Mouse (Mus musculus): Measurements from ENCODE around the gene Itga6. TPM values are rescaled to one million over a fixed set of nuclear protein-coding genes. Genes with fewer than 3 reads are reported as not detected.

The Itga6 gene
- polyA plus RNA-seq, 1 experiment from 2014 or later = 118 TPM

- CTCF ChIA-PET = interaction anchor here (1.1 to 1.7 kb wide), 4 partner anchors 10 to 204 kb away, joined by 3 to 8 read pairs (median 6); no protein-coding TSS in a partner anchor
- ATAC-seq (no peak), DNase-seq (ENCODE audit: low read depth, low spot score) (no peak)
- TF ChIP-seq CTCF (IDR thresholded peaks at IDR 0.05) = no peak
- POLR2A ChIA-PET = interaction anchor here (0.8 kb wide), 1 partner anchor 10 kb away, joined by 3 read pairs; no protein-coding TSS in a partner anchor
- in situ Hi-C loops (cut with MboI; ENCODE audit: low pct_unique_long_range_greater_than_20kb) = no loop called here
- H3K27me3 ChIP-seq = no peaks in the 10 kb centered on the region
Measured at GRCm38 (mm10) chr2:71802131-71802530, 56.7 kb downstream of the Itga6 start.

GRCm38 (mm10) chr2:71805120-71805519 is 59.7 kb downstream of the Itga6 start:
- ATAC-seq = no peak
- no peaks in the 10 kb centered on the region for H3K27me3 ChIP-seq
- ChIA-PET CTCF (interaction anchor here (1.0 to 1.6 kb wide), 3 partner anchors 9 to 206 kb away, joined by 3 to 7 read pairs (median 3); no protein-coding TSS in a partner anchor), POLR2A (no interaction called here)
- in situ Hi-C loops (cut with MboI; ENCODE audit: low pct_unique_long_range_greater_than_20kb) = no loop called here
- no peak for TF ChIP-seq CTCF (IDR thresholded peaks at IDR 0.05)
- DNase-seq (ENCODE audit: low read depth, low spot score) = no peak

GRCm38 (mm10) chr2:71805611-71806567 is 60.5 kb downstream of the Itga6 start:
- CTCF ChIA-PET = interaction anchor here (0.9 to 1.2 kb wide), 5 partner anchors 15 to 207 kb away, joined by 3 to 4 read pairs (median 3); no protein-coding TSS in a partner anchor
- in situ Hi-C loops (cut with MboI; ENCODE audit: low pct_unique_long_range_greater_than_20kb) = no loop called here

GRCm38 (mm10) chr2:71809289-71809860 is 64.0 kb downstream of the Itga6 start:
- no peak for ATAC-seq
- no peak for TF ChIP-seq CTCF (IDR thresholded peaks at IDR 0.05)
- CTCF ChIA-PET = no interaction called here

More at GRCm38 (mm10) chr2:71805611-71806567, 60.5 kb downstream of the Itga6 start:
- ATAC-seq (no peak), DNase-seq (ENCODE audit: low read depth, low spot score) (no peak)
- POLR2A ChIA-PET = no interaction called here
- H3K27me3 ChIP-seq = no peaks in the 10 kb centered on the region
- no peak for TF ChIP-seq CTCF (IDR thresholded peaks at IDR 0.05)

GRCm38 (mm10) chr2:71810010-71810409 is 64.6 kb downstream of the Itga6 start:
- CTCF ChIA-PET = no interaction called here
- TF ChIP-seq CTCF (IDR thresholded peaks at IDR 0.05) = no peak
- no peak for ATAC-seq

More at GRCm38 (mm10) chr2:71809289-71809860, 64.0 kb downstream of the Itga6 start:
- H3K27me3 ChIP-seq = no peaks in the 10 kb centered on the region
- POLR2A ChIA-PET = no interaction called here
- in situ Hi-C loops (cut with MboI; ENCODE audit: low pct_unique_long_range_greater_than_20kb) = no loop called here
- DNase-seq (ENCODE audit: low read depth, low spot score) = no peak

GRCm38 (mm10) chr2:71810906-71811305 is 65.5 kb downstream of the Itga6 start:
- ChIA-PET POLR2A (no interaction called here), CTCF (interaction anchor here (2.8 to 4.3 kb wide), 2 partner anchors 213 to 229 kb away, joined by 13 to 35 read pairs; no protein-coding TSS in a partner anchor)
- TF ChIP-seq CTCF (IDR thresholded peaks at IDR 0.05) = no peak
- H3K27me3 ChIP-seq = no peaks in the 10 kb centered on the region
- in situ Hi-C loops (cut with MboI; ENCODE audit: low pct_unique_long_range_greater_than_20kb) = no loop called here
- DNase-seq (ENCODE audit: low read depth, low spot score) = no peak
- ATAC-seq = no peak

More at GRCm38 (mm10) chr2:71810010-71810409, 64.6 kb downstream of the Itga6 start:
- no peak for DNase-seq (ENCODE audit: low read depth, low spot score)
- no peaks in the 10 kb centered on the region for H3K27me3 ChIP-seq
- in situ Hi-C loops (cut with MboI; ENCODE audit: low pct_unique_long_range_greater_than_20kb) = no loop called here
- POLR2A ChIA-PET = no interaction called here

GRCm38 (mm10) chr2:71812221-71813021 is 67.0 kb downstream of the Itga6 start:
- DNase-seq (ENCODE audit: low read depth, low spot score) (no peak), ATAC-seq (no peak)
- in situ Hi-C loops (cut with MboI; ENCODE audit: low pct_unique_long_range_greater_than_20kb) = no loop called here
- ChIA-PET POLR2A (interaction anchor here (1.1 to 1.2 kb wide), 2 partner anchors 11 to 214 kb away, joined by 3 to 5 read pairs; no protein-coding TSS in a partner anchor), CTCF (interaction anchor here (0.7 to 4.3 kb wide), 14 partner anchors 8 to 566 kb away, joined by 3 to 35 read pairs (median 4); no protein-coding TSS in a partner anchor)
- peak; percentile 88 for TF ChIP-seq CTCF (IDR thresholded peaks at IDR 0.05)
- H3K27me3 ChIP-seq = no peaks in the 10 kb centered on the region

GRCm38 (mm10) chr2:71813022-71813358 is 67.6 kb downstream of the Itga6 start:
- no peak for ATAC-seq
- in situ Hi-C loops (cut with MboI; ENCODE audit: low pct_unique_long_range_greater_than_20kb) = no loop called here

GRCm38 (mm10) chr2:71813371-71813770 is 68.0 kb downstream of the Itga6 start:
- DNase-seq (ENCODE audit: low read depth, low spot score) = no peak
- no peak for ATAC-seq
- CTCF ChIA-PET = interaction anchor here (1.0 to 4.3 kb wide), 14 partner anchors 9 to 567 kb away, joined by 3 to 35 read pairs (median 4); no protein-coding TSS in a partner anchor
- POLR2A ChIA-PET = interaction anchor here (1.6 kb wide), 1 partner anchor 26 kb away, joined by 4 read pairs; no protein-coding TSS in a partner anchor
- TF ChIP-seq CTCF (IDR thresholded peaks at IDR 0.05) = no peak
- in situ Hi-C loops (cut with MboI; ENCODE audit: low pct_unique_long_range_greater_than_20kb) = no loop called here
- no peaks in the 10 kb centered on the region for H3K27me3 ChIP-seq

More at GRCm38 (mm10) chr2:71813022-71813358, 67.6 kb downstream of the Itga6 start:
- DNase-seq (ENCODE audit: low read depth, low spot score) = no peak
- TF ChIP-seq CTCF (IDR thresholded peaks at IDR 0.05) = no peak
- POLR2A ChIA-PET = interaction anchor here (1.1 to 1.2 kb wide), 2 partner anchors 11 to 215 kb away, joined by 3 to 5 read pairs; no protein-coding TSS in a partner anchor
- H3K27me3 ChIP-seq = no peaks in the 10 kb centered on the region
- CTCF ChIA-PET = interaction anchor here (1.1 to 4.3 kb wide), 11 partner anchors 12 to 566 kb away, joined by 3 to 35 read pairs (median 4); no protein-coding TSS in a partner anchor
